Mouse (Mus musculus): ENCODE measurements at regions not wholly inside any gene's neighbourhood (a gene's known extent, or its start where the extent isn't known, plus 50 kb on each side); places are given as distances from the start of the nearest gene placed in this dataset.

DNA sequence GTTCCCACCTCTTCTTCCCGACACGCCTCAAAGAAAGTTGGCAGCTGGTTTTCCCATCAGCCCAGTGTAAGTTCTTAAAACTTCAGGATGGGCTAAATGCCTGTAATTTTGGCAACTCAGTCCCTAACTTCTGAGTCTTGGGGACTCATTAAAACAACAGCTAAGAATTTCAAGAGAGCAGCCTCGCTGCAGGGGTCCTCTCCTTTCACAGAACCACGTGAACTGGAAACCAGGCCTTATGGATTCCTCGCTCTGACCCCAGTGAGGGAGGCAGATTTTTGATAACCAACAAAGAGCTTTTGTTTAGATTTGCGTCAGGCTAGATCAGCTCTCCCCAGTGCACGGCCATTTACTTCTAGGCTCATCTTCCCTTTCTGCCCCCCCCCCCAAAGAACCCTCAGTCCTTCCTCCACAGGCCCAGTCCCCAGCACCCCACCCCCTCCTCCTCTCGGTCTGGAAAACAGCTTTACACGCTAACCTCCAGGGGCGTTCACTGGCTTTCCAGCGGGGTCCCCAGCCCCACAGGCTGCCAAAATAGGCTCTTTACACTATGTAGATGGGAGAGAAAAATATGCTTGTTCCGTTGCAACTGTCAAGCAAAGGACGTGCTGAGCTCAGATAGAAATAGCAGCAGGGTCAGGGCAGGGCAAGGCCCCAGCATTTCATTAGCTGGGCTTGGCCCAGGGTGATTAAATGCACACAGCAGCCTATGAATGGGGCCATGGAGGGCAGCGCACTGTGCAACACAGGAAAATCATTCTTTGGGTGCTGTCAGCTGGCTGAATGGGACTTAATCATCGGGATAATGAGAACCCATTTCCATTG lies 233.5 kb downstream of the Zfp36l1 start:
- peak; percentile 71 to 84 for DNase-seq

DNA sequence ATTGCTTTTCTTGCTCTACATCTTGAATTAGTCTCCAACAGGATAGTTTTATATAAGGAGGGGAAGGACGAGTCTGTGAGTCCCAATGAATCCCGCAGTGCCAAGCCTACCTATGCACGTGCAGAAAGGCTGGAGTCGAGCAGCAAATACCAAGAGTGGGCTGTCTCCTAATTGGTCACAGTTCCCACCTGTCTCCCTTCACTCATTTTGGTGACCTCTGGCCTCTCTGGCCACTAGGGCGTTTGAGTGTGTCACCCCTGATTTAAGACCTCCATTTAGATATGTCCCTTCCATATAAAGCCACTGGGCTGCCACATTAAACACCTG lies 234.1 kb downstream of the Zfp36l1 start:
- no peak for DNase-seq

DNA sequence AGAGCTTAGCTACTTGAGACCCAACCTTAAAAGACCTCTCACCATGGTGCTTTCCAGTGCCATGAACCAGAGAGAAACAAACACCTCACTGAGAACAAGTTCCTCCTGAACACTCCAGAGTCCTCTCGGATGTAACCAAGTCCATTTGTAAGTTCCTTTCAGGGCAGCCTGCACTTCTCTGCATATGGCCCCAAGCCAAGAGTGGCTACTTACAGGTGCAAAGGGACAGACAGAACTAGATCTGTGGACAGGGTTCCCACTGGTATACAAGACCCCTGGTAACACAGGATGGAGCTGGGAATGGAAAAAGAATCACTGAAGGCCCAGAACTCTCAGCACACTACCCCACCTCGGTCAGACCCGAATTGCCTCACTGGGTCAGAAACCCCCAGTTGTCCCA lies 234.7 kb downstream of the Zfp36l1 start:
- peak in 1 of 2 experiments; percentile 55 for DNase-seq

DNA sequence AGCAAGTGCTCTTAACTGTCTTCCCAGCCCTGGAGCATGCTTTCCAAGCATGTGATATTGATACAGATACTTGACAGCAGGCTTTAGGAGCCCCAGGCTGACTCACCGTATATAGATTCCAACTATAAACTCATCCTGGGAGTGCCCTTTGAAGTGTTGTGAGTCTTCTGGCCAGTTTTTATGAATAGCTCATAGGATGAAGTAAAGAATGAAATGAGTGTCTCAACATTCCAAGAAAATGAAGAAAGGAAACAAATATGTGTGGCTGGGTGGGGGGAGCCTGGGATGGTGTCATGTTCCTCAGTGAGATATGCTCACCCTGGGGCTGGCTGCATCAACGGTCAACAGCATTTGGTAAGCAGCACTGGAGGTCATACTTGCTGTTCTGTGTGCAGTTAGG lies 238.5 kb downstream of the Zfp36l1 start:
- DNase-seq, result no peak

DNA sequence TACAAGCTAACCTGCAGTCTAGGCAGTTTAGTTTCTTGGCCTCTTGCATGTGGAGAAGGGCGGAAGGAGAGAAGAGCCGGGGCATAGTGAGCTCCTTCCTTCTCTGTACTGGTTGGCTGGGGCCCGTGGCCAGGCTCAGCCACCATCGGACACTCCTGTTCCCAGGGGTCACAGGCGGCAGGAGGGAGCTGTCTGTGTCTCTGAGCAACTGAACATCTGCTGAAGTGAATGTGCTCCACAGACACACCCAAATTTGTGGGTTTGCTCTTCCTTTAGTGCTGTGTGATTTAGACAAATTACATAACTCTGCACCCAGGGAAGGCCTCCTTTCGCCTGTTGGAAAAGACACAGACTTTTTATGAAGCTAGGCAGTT lies 247.6 kb downstream of the Zfp36l1 start:
- no peak for DNase-seq

DNA sequence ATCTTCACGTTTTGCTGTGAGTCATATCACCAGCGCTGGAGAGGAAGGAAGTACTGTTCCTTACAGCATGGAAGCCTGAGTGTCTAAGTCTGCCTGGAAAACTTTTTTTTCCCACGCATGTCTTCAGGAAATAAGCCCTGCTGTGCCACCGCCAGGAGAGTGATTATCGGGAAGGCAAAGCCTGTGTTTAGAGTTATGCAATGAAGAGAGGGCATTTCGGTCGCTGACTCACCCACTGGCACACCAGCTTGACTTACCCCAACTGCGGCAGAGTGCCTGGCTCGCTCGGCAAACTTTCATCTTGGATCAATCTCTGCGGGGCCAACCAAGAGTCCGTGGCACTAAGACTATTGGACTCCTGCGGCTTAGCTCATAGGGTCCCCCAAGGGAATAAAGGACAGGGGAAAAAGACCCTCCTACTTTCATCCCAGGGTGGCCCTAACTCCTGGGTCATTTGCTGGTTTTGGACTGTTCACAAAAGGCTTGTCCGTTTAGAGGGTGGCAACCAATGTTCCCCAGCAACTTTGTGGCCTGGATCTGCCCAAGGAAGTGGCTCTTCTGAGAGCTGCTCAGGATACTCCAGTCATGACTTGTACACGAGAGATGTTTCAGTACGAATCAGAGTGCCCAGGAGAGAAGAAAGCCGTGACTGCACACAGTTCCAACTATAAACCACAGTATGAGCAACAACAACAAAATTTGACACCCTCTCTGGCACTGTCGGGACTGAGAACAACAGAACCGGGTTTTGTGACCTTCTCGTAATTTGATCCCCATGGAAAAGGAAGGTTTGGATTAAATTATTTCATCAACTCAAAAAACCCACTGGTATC lies 248.3 kb downstream of the Zfp36l1 start:
- no peak for DNase-seq
